In the genomic region with DNA sequence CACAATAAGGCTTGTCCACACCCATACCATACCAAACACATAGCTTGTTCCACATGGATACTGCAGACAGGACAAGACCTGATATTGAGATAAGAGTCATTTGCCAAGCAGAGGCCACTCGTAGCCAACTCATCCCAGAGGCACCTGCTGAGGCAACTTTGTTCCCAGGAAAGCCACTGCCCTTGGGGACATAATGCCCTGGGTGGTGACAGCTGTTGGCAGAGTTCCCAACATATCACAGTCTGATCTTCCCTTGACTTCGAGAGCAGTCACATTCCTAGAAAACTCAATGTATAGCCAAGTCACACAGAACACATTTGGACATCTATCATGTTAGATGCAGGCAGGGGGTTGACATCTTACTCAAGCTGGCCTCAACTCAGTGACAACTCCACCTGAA, we compare ENCODE assay signal across 28 mouse cellular contexts.
DNase-seq lines count a peak whose midpoint lies in the region; ATAC-seq and TF ChIP-seq lines count a peak whose summit lies in the region.
"Had no signal": no experiment of that assay in that cellular context is flagged by ENCODE, and none has a peak within 500 bp of the region (broad histone marks: within the 10 kb centered on the region; RNA-seq: fewer than 3 reads in every experiment).

No protein-coding gene starts in this region.

- peak; percentile 9 to 35 for DNase-seq in cerebellum, adult 18-20 months
- peak; percentile 63 for DNase-seq in cerebellum, adult 9-10 months
- no peak for DNase-seq in cerebellum, postnatal 36 days
- no peak for DNase-seq in liver, postnatal 0 days
- DNase-seq in liver, embryonic 11.5 days (ENCODE audit: low spot score), result no peak
- peak; percentile 57 for DNase-seq in cerebellum, adult 9-11 months
- DNase-seq in testis, postnatal 14 days (ENCODE audit: low spot score), result no peak
- DNase-seq: adrenal gland, adult 2 months; adrenal gland, postnatal 14 days; B cell, adult 2 months; gastrocnemius, postnatal 10 days; gastrocnemius, postnatal 36 days; heart, adult 2 months; heart, postnatal 14 days; heart, postnatal 4 days; kidney, adult 11 months had no signal

- peaks cover 5% of the 10 kb centered on the region; the same call in 1 of the 2 replicates for H3K27me3 ChIP-seq in liver, postnatal 0 days (ENCODE audit: insufficient read depth, low read length)
- H3K27me3 ChIP-seq in liver, embryonic 11.5 days (replicated peaks; ENCODE audit: control insufficient read depth, insufficient read depth, low read length), result peaks cover 11% of the 10 kb centered on the region; the same call in 1 of the 2 replicates
- H3K27me3 ChIP-seq: CH12.LX; forebrain, embryonic 13.5 days; Patski had no signal

- H3K36me3 ChIP-seq in liver, postnatal 0 days (replicated peaks; ENCODE audit: insufficient read depth, low read length), result no peaks in the 10 kb centered on the region
- no peaks in the 10 kb centered on the region for H3K36me3 ChIP-seq in liver, embryonic 11.5 days (ENCODE audit: control insufficient read depth, insufficient read depth, low read length)
- H3K36me3 ChIP-seq: forebrain, embryonic 10.5 days; G1E; heart, embryonic 10.5 days; heart, embryonic 13.5 days had no signal

- no peak for TF ChIP-seq CTCF in liver, postnatal 0 days (IDR thresholded peaks at IDR 0.05; ENCODE audit: low read depth)

- H3K27ac ChIP-seq in liver, postnatal 0 days (ENCODE audit: low read depth), result no peak overlapping the region
- no peak overlapping the region for H3K27ac ChIP-seq in liver, embryonic 11.5 days (ENCODE audit: low read depth, low read length)
- H3K27ac ChIP-seq: forebrain, embryonic 10.5 days; forebrain, embryonic 13.5 days; heart, adult 2 months; heart, embryonic 10.5 days; heart, embryonic 13.5 days; hindbrain, embryonic 14.5 days; hindbrain, postnatal 0 days had no signal

- no peak for TF ChIP-seq EP300 in liver, postnatal 0 days (IDR thresholded peaks at IDR 0.05; ENCODE audit: low read depth)

- H3K4me3 ChIP-seq in liver, postnatal 0 days (ENCODE audit: low read depth, low read length), result no peak overlapping the region
- H3K4me3 ChIP-seq in liver, embryonic 11.5 days (ENCODE audit: low read depth, low read length), result no peak overlapping the region
- H3K4me3 ChIP-seq: forebrain, embryonic 10.5 days; forebrain, embryonic 13.5 days; heart, adult 2 months; heart, embryonic 10.5 days; heart, embryonic 13.5 days had no signal

- 31% methylated on average over 2 of the region's 2 CpGs for WGBS in liver, postnatal 0 days (ENCODE audit: insufficient replicate concordance)
- WGBS in liver, embryonic 11.5 days, result 61% methylated on average over 2 of the region's 2 CpGs

- H3K9ac ChIP-seq in liver, postnatal 0 days (replicated peaks), result no peak overlapping the region
- H3K9ac ChIP-seq in liver, embryonic 11.5 days (ENCODE audit: low read depth, low read length), result no peak overlapping the region
- H3K9ac ChIP-seq: forebrain, embryonic 13.5 days; heart, embryonic 13.5 days; hindbrain, embryonic 14.5 days had no signal

- no peak for ATAC-seq in cerebellum, adult (ENCODE audit: insufficient number of reproducible peaks, low FRiP score, low TSS enrichment)
- peak; percentile 23; the same call in 1 of the 2 replicates for ATAC-seq in liver, postnatal 0 days
- ATAC-seq in liver, embryonic 11.5 days (replicated peaks; ENCODE audit: low FRiP score), result no peak
- ATAC-seq: forebrain, embryonic 13.5 days; forebrain, embryonic 16.5 days; hindbrain, postnatal 0 days; inflammation-experienced regulatory T-cells, adult 6 months; Patski had no signal

- no peaks in the 10 kb centered on the region for H3K9me3 ChIP-seq in liver, postnatal 0 days (ENCODE audit: low read length)
- H3K9me3 ChIP-seq in liver, embryonic 11.5 days (ENCODE audit: control insufficient read depth, low read length), result no peaks in the 10 kb centered on the region
- H3K9me3 ChIP-seq: forebrain, embryonic 10.5 days; forebrain, embryonic 13.5 days; G1E; heart, embryonic 10.5 days; heart, embryonic 13.5 days had no signal

- no peaks in the 10 kb centered on the region for H3K4me1 ChIP-seq in liver, postnatal 0 days (ENCODE audit: insufficient read depth)
- no peaks in the 10 kb centered on the region; the same call in 1 of the 2 replicates for H3K4me1 ChIP-seq in liver, embryonic 11.5 days (replicated peaks; ENCODE audit: control insufficient read depth, insufficient read depth, low read length)

- H3K4me2 ChIP-seq in liver, postnatal 0 days (ENCODE audit: low read depth, low read length), result no peak overlapping the region
- H3K4me2 ChIP-seq in liver, embryonic 11.5 days, result no peak overlapping the region
- H3K4me2 ChIP-seq: forebrain, embryonic 13.5 days; heart, embryonic 13.5 days; hindbrain, embryonic 14.5 days had no signal

Comparison
In these comparisons a context has a peak if more than half of its experiments do, and no peak if none do; other contexts are left out.
1. DNase-seq: peak in cerebellum, adult 18-20 months (2 of 2), cerebellum, adult 9-10 months (single experiment) and cerebellum, adult 9-11 months (single experiment); none in cerebellum, postnatal 36 days (0 of 2), liver, postnatal 0 days (single experiment), liver, embryonic 11.5 days (single experiment) and testis, postnatal 14 days (single experiment).